Mouse (Mus musculus) cortical plate, adult 2 months (tissue): Measurements from ENCODE around the gene Cxadr.

Source experiments
- CTCF ChIP-seq: fragments of 200-500 bp; IDR thresholded peaks from 2 replicates; pipeline ENCODE4 v1.5.1; 2011; ENCODE audit warnings: mild to moderate bottlenecking, control low read depth, low read length; ENCODE audit not compliant: insufficient read depth; ENCODE audit errors: extremely low read depth
- POLR2A ChIP-seq: fragments of 200-500 bp; IDR thresholded peaks from 2 replicates; pipeline ENCODE4 v1.6.1; 2011; ENCODE audit warnings: mild to moderate bottlenecking, low read length, control low read depth; ENCODE audit not compliant: insufficient read depth; ENCODE audit errors: extremely low read depth

DNA sequence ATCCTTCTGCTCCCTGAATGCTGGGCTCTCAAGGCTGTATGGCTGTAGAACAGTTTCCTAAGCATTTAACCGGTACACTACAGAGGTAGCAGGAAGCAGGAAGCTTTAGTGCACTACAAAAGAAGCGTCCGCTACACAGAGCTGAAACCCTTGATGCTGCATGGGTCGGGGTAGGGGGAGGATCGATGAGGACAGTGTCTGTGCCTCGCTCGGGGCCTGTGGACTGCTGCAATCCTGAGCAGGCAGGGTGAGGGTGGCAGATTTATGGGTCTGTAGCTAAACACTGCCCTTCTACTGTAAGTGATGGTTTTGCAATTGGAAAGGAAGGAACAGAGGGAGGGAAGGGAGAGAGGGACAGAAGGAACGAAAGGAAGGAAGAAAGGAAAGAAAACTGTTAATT is 35.9 kb downstream of the Cxadr start:
- TF ChIP-seq CTCF: no peak
- no peak for TF ChIP-seq POLR2A
